Mouse (Mus musculus) B cell, adult (primary cell): ENCODE measurements around the gene Ing5. TPM values are rescaled to one million over a fixed set of nuclear protein-coding genes. Genes with fewer than 3 reads are reported as not detected.

ENCODE experiments used
- total RNA-seq: library from RNA; stranded (reverse); gene quantifications from 4 replicates; pipeline ENCODE4 v1.2.4, GENCODE M21; 2023; ENCODE audit not compliant: inconsistent age

Ing5 gene
- 36.8 to 41.5 TPM (median 38.3 TPM) in 4 replicates for total RNA-seq

DNA sequence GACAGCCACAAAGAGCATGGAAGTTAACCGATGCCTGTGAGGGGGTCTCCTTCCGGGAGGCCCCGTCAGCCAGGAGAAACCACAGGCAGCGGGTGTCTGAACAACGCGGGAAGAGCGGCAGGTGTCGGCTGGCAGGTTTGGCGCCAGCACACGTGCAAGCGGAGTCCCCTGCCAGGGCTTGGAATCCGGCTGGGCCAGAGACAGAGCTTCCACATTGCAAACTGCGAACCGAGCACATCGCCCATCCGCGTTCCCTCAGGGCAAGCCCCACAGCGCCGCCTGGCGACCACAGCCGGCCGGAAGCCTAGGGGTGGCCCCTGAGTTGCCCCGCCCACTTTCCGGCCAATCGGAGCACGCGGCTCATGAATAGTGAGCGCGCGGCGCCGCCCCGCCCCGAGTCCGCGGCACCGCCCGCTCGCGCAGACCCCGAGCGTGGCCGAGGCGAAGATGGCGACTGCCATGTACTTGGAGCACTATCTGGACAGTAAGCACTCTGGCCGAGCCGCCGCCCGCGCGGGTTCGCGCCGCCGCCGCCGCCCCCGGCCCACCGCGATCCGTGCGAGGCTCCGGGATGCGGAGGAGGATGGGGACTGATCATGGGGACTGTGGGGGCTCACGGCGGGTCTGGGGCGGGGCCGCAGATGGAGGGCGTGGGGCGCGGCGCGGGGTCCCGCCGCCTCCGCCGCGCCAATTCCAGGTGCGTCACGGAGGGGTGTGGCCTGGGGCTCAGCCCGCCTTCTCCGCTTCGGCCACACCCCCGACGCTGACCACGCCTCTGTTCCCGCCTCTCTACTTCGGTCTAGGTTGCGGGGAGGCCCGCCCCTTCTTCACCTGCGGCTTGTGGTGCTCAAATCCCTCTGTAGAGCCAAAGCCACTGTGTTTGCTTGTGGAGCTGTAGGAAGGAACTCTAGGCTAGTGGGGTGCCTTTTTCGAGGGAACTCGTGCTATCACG lies at the start of gene Ing5:
Ing5 (plus strand) TSS at position 410 of the 952 bp plus-strand sequence.

DNA sequence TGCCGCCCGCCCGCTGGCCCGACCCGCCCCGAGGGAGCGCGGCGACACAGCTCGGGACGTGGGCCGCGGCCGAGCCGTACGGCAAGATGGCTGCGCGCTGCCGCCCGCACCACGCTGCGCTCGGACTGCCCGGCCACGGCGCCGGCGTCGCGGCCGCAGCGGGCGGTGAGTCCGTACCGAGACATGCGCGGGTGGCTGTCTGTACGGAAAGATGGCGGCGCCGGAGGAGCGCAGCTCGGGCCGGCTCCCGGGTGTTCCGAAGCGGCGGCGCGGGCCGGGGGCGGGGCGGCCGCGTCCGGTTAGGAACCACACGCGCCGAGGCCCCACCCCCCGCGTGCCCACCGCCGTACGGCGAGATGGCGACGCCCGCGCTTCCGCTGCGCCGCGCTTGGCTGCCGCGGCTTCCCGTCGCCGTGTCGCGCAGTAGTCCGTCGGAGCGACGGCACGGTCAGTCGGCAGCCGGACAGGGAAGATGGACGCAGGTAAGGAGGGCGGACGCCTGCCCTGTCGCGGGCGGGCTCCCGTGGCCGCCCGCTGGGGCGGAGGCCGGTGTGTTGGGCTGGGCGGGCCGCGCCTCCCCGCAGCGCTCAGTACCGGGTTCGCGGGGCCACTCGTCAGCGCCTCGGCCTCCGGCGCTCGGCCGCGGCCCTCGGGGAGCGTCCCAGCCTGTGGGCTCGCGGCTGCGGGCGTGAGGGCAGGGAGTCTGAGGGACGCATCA lies 49.0 kb upstream of the Ing5 start, which contains the start of gene Thap4:
Thap4 (minus strand) TSS at position 292 of the 718 bp plus-strand sequence.

GRCm38 (mm10) chr1:93801741-93802238 lies 2.0 kb upstream of the Ing5 start, which contains the start of gene Dtymk:
Gene Dtymk (minus strand): TSS chr1:93801934.

DNA sequence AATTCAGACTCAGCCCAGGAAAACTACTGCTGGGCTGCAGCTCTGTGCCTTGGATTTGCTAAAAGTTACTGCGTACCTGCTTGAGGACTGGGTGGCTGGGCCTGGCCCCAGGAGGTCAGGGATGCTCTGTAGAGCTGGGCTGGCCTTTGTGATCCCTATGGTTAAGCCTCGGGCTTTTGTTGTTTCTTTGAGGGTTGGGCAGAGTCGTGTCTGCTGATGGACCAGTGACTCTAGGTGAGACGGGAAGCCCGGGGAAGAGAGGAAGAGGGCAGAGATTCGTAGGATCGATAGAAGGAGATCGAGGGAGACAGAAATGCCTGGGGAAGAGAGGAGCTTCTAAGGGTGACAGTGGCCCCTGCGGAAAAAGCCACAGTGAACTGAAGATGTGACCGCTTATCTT lies 20.8 kb downstream of the Ing5 start, which contains the start of gene D2hgdh:
D2hgdh (plus strand) TSS at position 301 of the 400 bp plus-strand sequence.

DNA sequence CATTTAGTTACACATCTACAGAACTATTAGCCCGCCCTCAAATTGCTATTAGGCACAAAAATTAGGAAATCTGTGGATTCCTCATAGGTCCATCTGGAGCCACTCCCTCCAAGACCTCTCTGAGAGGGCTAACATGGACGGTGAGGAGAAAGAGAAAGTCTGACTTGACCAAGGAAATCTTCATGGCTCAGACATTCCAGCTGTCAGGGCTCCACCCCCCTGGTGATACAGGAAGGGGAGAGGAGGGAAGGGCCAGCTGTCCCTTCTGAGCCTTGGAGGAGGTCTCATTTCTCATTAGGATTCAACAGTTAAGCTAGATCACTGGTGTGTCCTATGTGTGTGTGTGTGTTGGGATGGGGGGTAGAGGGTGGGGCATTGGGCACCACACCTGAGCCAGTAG lies 57.3 kb downstream of the Ing5 start, which contains the start of gene Gal3st2:
Gal3st2 (plus strand) TSS at position 259 of the 400 bp plus-strand sequence.

Other genes starting within 250 kb of the Ing5 start
- 97.2 to 110 TPM (median 107 TPM) in 4 replicates for gene Stk25, start 145.3 kb upstream of the Ing5 start, total RNA-seq
- not detected in 4 replicates for gene Bok, start 118.3 kb upstream of the Ing5 start, total RNA-seq
- 89.7 to 110 TPM (median 95.8 TPM) in 4 replicates for gene Atg4b, start 52.5 kb upstream of the Ing5 start, total RNA-seq
- gene Thap4, start 49.1 kb upstream of the Ing5 start, total RNA-seq, result 18.9 to 23.6 TPM (median 21.0 TPM) in 4 replicates
- 58.6 to 70.9 TPM (median 63.4 TPM) in 4 replicates for gene Dtymk, start 2.0 kb upstream of the Ing5 start, total RNA-seq
- gene D2hgdh, start 20.9 kb downstream of the Ing5 start, total RNA-seq, result 37.4 to 48.8 TPM (median 40.8 TPM) in 4 replicates
- 0.24 to 2.1 TPM in 2 of 4 replicates, not detected in the others for gene Gal3st2, start 57.3 kb downstream of the Ing5 start, total RNA-seq
- gene Gal3st2b, start 114.3 kb downstream of the Ing5 start, total RNA-seq, result 0.67 to 1.6 TPM (median 0.99 TPM) in 3 of 4 replicates, not detected in the other
- gene Gal3st2c, start 186.5 kb downstream of the Ing5 start, total RNA-seq, result 0.06 to 0.24 TPM (median 0.10 TPM) in 3 of 4 replicates, not detected in the other
- not detected in 4 replicates for gene Neu4, start 216.5 kb downstream of the Ing5 start, total RNA-seq
- gene Pdcd1, start 248.6 kb downstream of the Ing5 start, total RNA-seq, result 0.36 TPM in 1 of 4 replicates, not detected in the others